Mouse (Mus musculus) heart, adult 2 months (tissue): Measurements from ENCODE around the gene Rgs3.

ENCODE experiments used
- CTCF ChIP-seq: fragments of 200-600 bp; IDR thresholded peaks from 2 replicates; pipeline ENCODE4 v1.8.1; 2022; ENCODE audit warnings: antibody characterized with exemption, mild to moderate bottlenecking, moderate library complexity
- EP300 ChIP-seq: fragments of 200-500 bp; IDR thresholded peaks from 2 replicates; pipeline ENCODE4 v1.6.1; 2011; ENCODE audit warnings: low read depth, low read length, control low read depth; ENCODE audit not compliant: insufficient read depth
- POLR2A ChIP-seq: fragments of 200-500 bp; IDR thresholded peaks from 2 replicates; pipeline ENCODE4 v1.6.1; 2011; ENCODE audit warnings: mild to moderate bottlenecking, low read depth, low read length, control low read depth; ENCODE audit not compliant: insufficient read depth

- TF ChIP-seq POLR2A (no peak), CTCF (no peak), EP300 (no peak)
Observed at GRCm38 (mm10) chr4:62665842-62666241, 106.2 kb downstream of the Rgs3 start.
